Mouse (Mus musculus) cerebellum, adult 11-12 months (tissue): Measurements from ENCODE around the gene Tapbp.

ENCODE experiments used
- DNase-seq: peaks from one replicate; pipeline ENCODE4 v3.0.0; 2022

Gene Tapbp

GRCm38 (mm10) chr17:33972691-33973090, 57.0 kb downstream of the Tapbp start:
- no peak for DNase-seq

DNA sequence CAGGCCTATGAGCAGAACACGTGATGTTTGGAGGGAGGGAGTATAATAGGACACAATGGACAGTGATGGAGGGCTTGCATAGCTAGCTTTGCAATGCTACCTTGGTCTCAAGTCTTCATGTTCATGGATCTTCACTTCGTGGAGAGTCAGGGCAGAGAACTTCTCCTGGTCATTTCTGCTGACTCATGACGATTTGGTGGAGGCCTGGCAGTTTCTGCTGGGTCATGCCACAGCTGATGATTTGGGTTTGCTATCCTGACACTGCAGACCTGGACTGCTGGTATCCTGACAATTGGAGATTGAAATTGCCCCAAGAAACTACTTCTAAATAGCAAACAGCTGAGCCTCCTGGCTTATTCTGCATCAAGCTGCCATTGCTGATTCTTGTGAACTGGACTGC, 57.9 kb downstream of the Tapbp start:
- no peak for DNase-seq

- DNase-seq = peak; percentile 51
Measured at GRCm38 (mm10) chr17:33977861-33978557, 62.3 kb downstream of the Tapbp start.

GRCm38 (mm10) chr17:33978631-33979031, 62.9 kb downstream of the Tapbp start:
- DNase-seq = peak; percentile 90
